Mouse (Mus musculus) megakaryocyte-erythroid progenitor cell, adult 5-6 weeks (primary cell): ENCODE measurements around the gene Clec2i. TPM values are rescaled to one million over a fixed set of nuclear protein-coding genes. Genes with fewer than 3 reads are reported as not detected.
"Not testable (repeated sequence)": the region's sequence is repeated elsewhere in the genome, so short reads cannot be mapped to it uniquely, and the experiment has no call there.

Experiments
- ATAC-seq: replicated peaks from 2 replicates; pipeline ENCODE4 v1.8.0; 2016; ENCODE audit warnings: mild to moderate bottlenecking, inconsistent platforms; ENCODE audit not compliant: severe bottlenecking, poor library complexity, low FRiP score, low TSS enrichment
- total RNA-seq, 2 experiments: library from RNA; stranded (forward) in 1 of 2; stranded (reverse) in 1 of 2; fragments of 200-1000, 215-1000 nt in 1 of 2; fragments of >200 nt in 1 of 2; fragmentation: Nextera tagmentation in 1 of 2; gene quantifications; 2 replicates each; pipeline ENCODE4 v1.2.3; 2014 to 2017

Gene Clec2i
- total RNA-seq, 2 experiments from 2014 or later: 0.90 to 3.4 TPM

DNA sequence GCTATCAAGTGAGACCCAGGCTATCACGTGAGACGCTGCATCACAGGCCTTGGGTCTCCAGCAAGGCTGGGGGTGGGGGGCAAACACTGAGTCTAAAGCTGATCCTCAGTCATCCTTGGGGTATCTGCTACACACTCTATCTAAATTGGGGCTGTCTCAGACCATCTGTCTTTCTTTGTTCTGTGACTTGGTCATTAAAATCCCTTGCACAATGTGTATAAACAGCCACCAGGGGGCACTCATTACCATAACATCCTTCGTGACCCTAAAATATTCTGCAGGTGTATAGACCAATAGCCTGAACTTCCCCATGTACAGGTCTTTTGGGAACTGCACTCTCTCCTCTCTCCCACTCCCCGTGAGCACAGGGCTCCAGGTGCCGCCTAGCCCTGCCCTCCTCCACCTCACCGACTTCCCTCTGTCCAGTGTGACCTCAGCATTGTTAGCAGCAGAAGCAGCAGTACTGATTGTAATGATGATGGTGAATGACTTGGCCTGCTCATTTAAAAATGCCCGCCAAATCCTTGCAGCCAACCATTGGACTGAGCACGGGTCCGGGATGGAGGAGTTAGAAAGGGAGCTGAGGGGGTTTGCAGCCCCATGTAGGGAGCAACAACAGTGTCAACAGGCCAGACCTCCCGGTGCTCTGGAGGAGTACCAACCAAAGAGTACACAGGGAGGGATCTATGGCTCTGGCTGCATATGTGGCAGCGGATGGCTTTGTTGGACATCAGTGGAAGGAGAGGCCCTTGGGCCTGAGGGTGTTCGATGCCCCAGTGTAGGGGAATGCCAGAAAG, 33.2 kb upstream of the Clec2i start:
- ATAC-seq: peak; percentile 66

DNA sequence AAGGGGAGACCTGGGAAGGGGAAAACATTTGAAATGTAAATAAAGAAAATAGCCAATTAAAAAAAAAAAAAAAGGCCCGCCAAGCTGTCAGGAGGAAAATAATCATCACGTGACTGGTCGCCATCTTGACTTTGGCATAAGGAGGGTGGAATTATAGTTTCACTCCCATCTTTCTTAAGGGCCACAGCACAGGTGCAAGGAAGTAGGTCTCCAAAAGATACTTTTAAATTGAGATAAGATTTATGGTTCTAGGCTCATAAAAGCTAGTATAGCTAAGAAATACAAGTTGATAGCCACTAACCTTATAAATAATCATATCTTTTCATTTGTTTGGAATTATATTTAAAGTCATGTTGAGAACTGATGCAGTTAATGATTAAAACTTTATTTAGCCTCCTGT, 32.5 kb upstream of the Clec2i start:
- ATAC-seq: no peak

GRCm38 (mm10) chr6:128855477-128855876, 31.9 kb upstream of the Clec2i start:
- no peak for ATAC-seq

- ATAC-seq: peak; percentile 67
Observed at GRCm38 (mm10) chr6:128856250-128856649, 31.1 kb upstream of the Clec2i start.

GRCm38 (mm10) chr6:128857976-128858375, 29.4 kb upstream of the Clec2i start:
- no peak for ATAC-seq

DNA sequence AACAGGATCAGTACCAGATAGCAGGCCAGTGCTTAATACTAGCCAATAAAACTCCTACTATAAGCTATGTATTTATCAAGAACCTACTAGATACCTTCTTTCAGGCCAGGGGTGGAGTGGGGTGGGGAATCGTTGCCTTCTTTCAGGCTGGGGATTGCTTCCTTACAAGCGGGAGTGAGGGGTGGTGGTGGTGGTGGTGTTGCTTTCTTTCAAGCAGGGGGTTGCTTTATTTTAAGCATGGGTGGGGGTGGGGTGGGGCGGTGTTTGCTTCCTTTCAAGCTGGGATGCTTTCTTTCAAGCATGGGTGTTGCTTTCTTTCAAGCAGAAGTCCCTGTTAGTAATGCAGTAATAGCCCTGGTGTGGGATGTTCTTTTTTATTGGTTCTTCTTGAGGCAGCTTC, 18.5 kb upstream of the Clec2i start:
- ATAC-seq: no peak

- no peak for ATAC-seq
Observed at GRCm38 (mm10) chr6:128871910-128872610, 15.3 kb upstream of the Clec2i start.

- ATAC-seq: peak; percentile 70
Observed at GRCm38 (mm10) chr6:128888834-128889233, 1.4 kb downstream of the Clec2i start.

DNA sequence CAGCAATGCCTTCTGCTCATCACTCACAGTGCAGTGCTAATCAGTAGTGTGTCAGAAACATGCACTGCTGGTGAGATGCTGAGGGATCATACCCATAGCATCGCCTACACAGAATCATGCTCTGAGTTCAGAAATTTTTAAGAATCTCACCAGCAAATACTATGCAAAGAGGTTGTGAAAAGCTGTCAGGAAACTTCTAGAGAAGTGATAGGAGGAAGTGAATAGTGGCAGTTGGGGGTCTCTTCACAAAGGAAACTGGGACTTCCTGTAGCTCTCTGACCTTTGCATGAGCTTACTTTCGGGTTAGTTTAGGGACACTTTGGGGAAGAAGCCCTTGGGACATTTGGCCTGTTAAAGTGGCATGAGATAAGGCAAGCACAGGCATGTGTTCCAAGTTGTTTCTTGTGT, 3.6 kb downstream of the Clec2i start, which contains the start of gene BC035044:
Gene BC035044, minus strand, starts transcription at position 179 of the 408 bp plus-strand sequence.
- no peak for ATAC-seq

DNA sequence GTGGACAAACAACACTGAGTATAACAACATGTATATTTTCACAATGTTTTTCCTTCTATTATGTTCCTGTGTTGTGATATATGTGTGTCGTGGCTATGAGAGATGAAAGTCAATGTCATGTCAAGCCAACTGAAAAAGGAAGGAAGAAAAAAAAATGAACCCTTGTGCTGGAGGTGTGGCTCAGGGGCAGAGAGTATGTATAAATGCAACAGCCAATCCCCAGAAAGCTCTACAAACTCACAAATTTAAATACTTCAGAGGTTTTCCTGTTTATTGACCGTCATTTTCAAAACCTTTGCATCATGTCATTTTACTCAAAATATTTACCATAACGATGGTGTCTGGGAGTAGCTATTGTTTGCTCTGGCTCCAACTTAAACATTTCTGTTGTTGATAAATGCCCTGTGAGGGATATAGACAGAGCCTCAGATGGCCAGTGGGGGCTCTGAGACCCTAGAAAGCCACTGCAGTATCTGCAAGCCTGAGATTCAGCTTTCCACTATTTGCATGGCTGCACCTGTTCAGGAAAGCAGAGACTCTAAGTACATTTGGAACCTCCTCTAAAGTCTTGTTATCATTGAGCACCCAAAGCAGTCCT, 8.1 kb downstream of the Clec2i start:
- no peak for ATAC-seq

- no peak for ATAC-seq
Observed at GRCm38 (mm10) chr6:128900044-128900443, 12.7 kb downstream of the Clec2i start.

GRCm38 (mm10) chr6:128900796-128901552, 13.6 kb downstream of the Clec2i start:
- not testable (repeated sequence) for ATAC-seq

GRCm38 (mm10) chr6:128913598-128914254, 26.3 kb downstream of the Clec2i start:
- ATAC-seq: no peak

GRCm38 (mm10) chr6:128917322-128917721, 29.9 kb downstream of the Clec2i start:
- no peak for ATAC-seq

GRCm38 (mm10) chr6:128933050-128933449, 45.7 kb downstream of the Clec2i start:
- ATAC-seq: no peak

DNA sequence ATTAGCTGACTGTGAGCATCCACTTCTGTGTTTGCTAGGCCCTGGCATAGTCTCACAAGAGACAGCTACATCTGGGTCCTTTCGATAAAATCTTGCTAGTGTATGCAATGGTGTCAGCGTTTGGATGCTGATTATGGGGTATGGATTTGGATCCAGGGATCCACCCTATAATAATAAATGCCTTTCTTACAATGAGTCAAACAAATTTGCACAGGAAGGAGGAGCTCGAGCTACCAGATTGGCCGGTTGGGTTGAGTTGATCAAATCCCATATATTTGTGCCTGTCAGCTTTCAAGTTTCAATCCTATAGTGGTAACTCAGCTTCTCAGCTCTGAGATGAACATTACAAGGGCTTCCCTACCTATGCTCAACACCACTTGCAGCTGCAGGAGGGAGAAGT, 46.7 kb downstream of the Clec2i start, which contains the start of gene Clec2g:
Gene Clec2g, plus strand, starts transcription at position 301 of the 400 bp plus-strand sequence.
- ATAC-seq: not testable (repeated sequence)

GRCm38 (mm10) chr6:128935889-128936665, 48.7 kb downstream of the Clec2i start:
- ATAC-seq: not testable (repeated sequence)

DNA sequence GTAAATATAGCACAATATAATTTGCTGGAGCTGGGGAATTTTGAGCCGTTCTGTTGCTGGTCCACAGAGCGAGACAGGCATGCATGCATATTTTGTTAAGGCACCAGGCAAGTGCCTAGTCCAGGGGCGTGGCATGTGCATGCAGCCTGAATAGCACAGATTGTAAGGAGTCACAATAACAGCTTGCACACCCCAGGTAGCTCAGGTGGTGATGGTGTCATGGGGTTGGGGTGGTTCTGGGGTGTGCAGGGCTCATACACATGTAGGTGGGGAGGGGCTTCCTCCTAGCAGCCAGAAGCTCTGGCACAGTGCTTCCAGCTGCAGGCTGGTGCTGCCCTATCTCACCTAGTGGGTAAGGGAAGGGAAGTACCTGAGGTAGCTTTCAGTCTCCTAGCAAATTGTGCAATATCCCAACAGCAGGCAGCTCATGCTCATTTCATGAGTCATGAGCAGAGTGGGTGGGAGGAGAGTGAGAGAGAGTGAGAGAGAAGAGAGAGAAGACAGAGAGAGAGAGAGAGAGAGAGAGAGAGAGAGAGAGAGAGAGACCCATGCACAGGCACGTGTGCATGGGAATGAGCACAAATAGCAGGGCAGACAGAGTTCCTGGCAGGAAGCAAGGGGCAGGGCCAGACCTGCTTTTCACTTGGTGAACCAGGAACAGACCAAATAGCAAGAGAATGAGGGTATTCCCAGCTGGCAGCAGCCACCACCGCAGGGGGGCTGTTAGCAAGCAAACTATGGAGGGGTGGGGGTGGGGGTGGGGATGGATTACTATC, 54.4 kb downstream of the Clec2i start:
- no peak for ATAC-seq
